Comparison of ENCODE assay signal across 7 mouse cellular contexts in genomic region chr9:122424941-122425608, GRCm38 (mm10).
A peak's percentile ranks its signal among the peaks of the same experiment; 100 is the strongest.
DNase-seq lines count a peak whose midpoint lies in the region; ATAC-seq and TF ChIP-seq lines count a peak whose summit lies in the region.

No protein-coding gene starts in this region.

- peak; percentile 62 for TF ChIP-seq CTCF in liver, adult 2 months (IDR thresholded peaks at IDR 0.05; ENCODE audit: low read depth, low read length)
- peak; percentile 54; the same call in 1 of the 2 replicates for TF ChIP-seq CTCF in small intestine, adult 2 months (IDR thresholded peaks at IDR 0.05; ENCODE audit: extremely low read depth, insufficient read length, insufficient replicate concordance, low read depth, low read length)

- H3K4me1 ChIP-seq in liver, adult 2 months (ENCODE audit: control insufficient read depth, insufficient read depth, low read length), result no peaks in the 10 kb centered on the region
- H3K4me1 ChIP-seq in small intestine, adult 2 months (ENCODE audit: control insufficient read depth, insufficient read depth, insufficient read length, low read length), result no peaks in the 10 kb centered on the region

- H3K27ac ChIP-seq in liver, adult 2 months (replicated peaks; ENCODE audit: insufficient read depth, low read depth, low read length), result no peak overlapping the region
- no peak overlapping the region for H3K27ac ChIP-seq in small intestine, adult 2 months (ENCODE audit: insufficient read depth, low read depth, low read length)

- no peak overlapping the region for H3K4me3 ChIP-seq in liver, adult 2 months (ENCODE audit: insufficient read depth, low read depth, low read length)
- H3K4me3 ChIP-seq in small intestine, adult 2 months (ENCODE audit: low read depth, low read length), result peak overlapping the region; percentile 25; the same call in 1 of the 2 replicates

- no peaks in the 10 kb centered on the region for H3K36me3 ChIP-seq in liver, adult 2 months (ENCODE audit: control insufficient read depth, insufficient read depth, low read length)
- H3K36me3 ChIP-seq in small intestine, adult 2 months (ENCODE audit: control insufficient read depth, insufficient read depth, low read length), result no peaks in the 10 kb centered on the region

- peak; percentile 37 for DNase-seq in right cerebral cortex, postnatal 4 days
- no peak for DNase-seq in right cerebral cortex, postnatal 10 days (ENCODE audit: low spot score in 2 of 2)
- peak; percentile 82 for DNase-seq in adrenal gland, postnatal 25 days
- peak; percentile 12 for DNase-seq in liver, adult 2 months (ENCODE audit: extremely low read depth, low read depth, low spot score)
- no peak for DNase-seq in yolk sac, embryonic 10.5 days (ENCODE audit: low spot score)

- TF ChIP-seq POLR2A in liver, adult 2 months (IDR thresholded peaks at IDR 0.05; ENCODE audit: extremely low read depth, insufficient read depth, low read length), result no peak
- TF ChIP-seq POLR2A in small intestine, adult 2 months (IDR thresholded peaks at IDR 0.05; ENCODE audit: low read depth, low read length), result no peak

- 48% methylated on average over 14 of the region's 14 CpGs for WGBS in liver, adult 2 months
- 36% methylated on average over 14 of the region's 14 CpGs for WGBS in small intestine, adult 2 months

- ATAC-seq in granulocyte monocyte progenitor cell, adult 5-6 weeks (replicated peaks; ENCODE audit: poor library complexity, severe bottlenecking), result peak; percentile 36; the same call in 1 of the 2 replicates

- no peaks in the 10 kb centered on the region for H3K27me3 ChIP-seq in liver, adult 2 months (ENCODE audit: control insufficient read depth, insufficient read depth, low read length)
- H3K27me3 ChIP-seq in small intestine, adult 2 months (ENCODE audit: control insufficient read depth, insufficient read depth, low read length), result no peaks in the 10 kb centered on the region

- H3K79me2 ChIP-seq in liver, adult 2 months (ENCODE audit: control insufficient read depth, insufficient read depth, low read length), result no peaks in the 10 kb centered on the region

- H3K9ac ChIP-seq in liver, adult 2 months (ENCODE audit: low read depth, low read length), result no peak overlapping the region

Comparison
In these comparisons a context has a peak if more than half of its experiments do, and no peak if none do; other contexts are left out.
1. DNase-seq: peak in right cerebral cortex, postnatal 4 days (single experiment), adrenal gland, postnatal 25 days (single experiment) and liver, adult 2 months (single experiment); none in right cerebral cortex, postnatal 10 days (0 of 2) and yolk sac, embryonic 10.5 days (single experiment).